Mouse (Mus musculus): ENCODE measurements around the gene Rad17.

Gene Rad17

GRCm38 (mm10) chr13:100650550-100651438 lies at the start of gene Rad17, which contains the start of gene Ak6:
Gene Rad17 (minus strand): TSS chr13:100651051.
Gene Ak6 (plus strand): TSS chr13:100650979.
- DNase-seq = peak; percentile 94

- no peak for DNase-seq
Observed at GRCm38 (mm10) chr13:100698866-100699265, 48.0 kb upstream of the Rad17 start.

- DNase-seq = no peak
Observed at GRCm38 (mm10) chr13:100697541-100697940, 46.7 kb upstream of the Rad17 start.

- no peak for DNase-seq
Observed at GRCm38 (mm10) chr13:100687513-100687912, 36.7 kb upstream of the Rad17 start.

GRCm38 (mm10) chr13:100684355-100684754 lies 33.5 kb upstream of the Rad17 start:
- no peak for DNase-seq

- no peak for DNase-seq
Observed at GRCm38 (mm10) chr13:100682837-100683236, 32.0 kb upstream of the Rad17 start.

GRCm38 (mm10) chr13:100681615-100682014 lies 30.8 kb upstream of the Rad17 start:
- DNase-seq = no peak

GRCm38 (mm10) chr13:100675936-100676635 lies 25.2 kb upstream of the Rad17 start:
- no peak for DNase-seq

- DNase-seq = no peak
Observed at GRCm38 (mm10) chr13:100670181-100670741, 19.4 kb upstream of the Rad17 start.

GRCm38 (mm10) chr13:100669291-100670022 lies 18.6 kb upstream of the Rad17 start, which contains the start of gene Ccdc125:
Gene Ccdc125 (plus strand): TSS chr13:100669717.
- no peak for DNase-seq

- peak; percentile 49 for DNase-seq
Observed at GRCm38 (mm10) chr13:100659864-100660456, 9.1 kb upstream of the Rad17 start.

- no peak for DNase-seq
Observed at GRCm38 (mm10) chr13:100658091-100658490, 7.2 kb upstream of the Rad17 start.

GRCm38 (mm10) chr13:100651439-100652186 lies 762 bp upstream of the Rad17 start, which contains the start of gene Taf9:
Gene Taf9 (plus strand): TSS chr13:100651579.
- no peak for DNase-seq

- DNase-seq = no peak
Observed at GRCm38 (mm10) chr13:100648223-100648622, 2.6 kb downstream of the Rad17 start.

- no peak for DNase-seq
Observed at GRCm38 (mm10) chr13:100642471-100643209, 8.2 kb downstream of the Rad17 start.

- no peak for DNase-seq
Observed at GRCm38 (mm10) chr13:100634106-100634691, 16.7 kb downstream of the Rad17 start.

GRCm38 (mm10) chr13:100622241-100622640 lies 28.6 kb downstream of the Rad17 start:
- DNase-seq = no peak

GRCm38 (mm10) chr13:100617583-100617982 lies 33.3 kb downstream of the Rad17 start:
- DNase-seq = no peak

- peak; percentile 40 for DNase-seq
Observed at GRCm38 (mm10) chr13:100616181-100617087, 34.4 kb downstream of the Rad17 start, which contains the start of gene Marveld2. Gene Marveld2 (minus strand): TSS chr13:100616971.

Measured in right cerebral cortex, adult 18-20 months (tissue).